23 mouse cellular contexts compared by ENCODE assay signal in the genomic region with DNA sequence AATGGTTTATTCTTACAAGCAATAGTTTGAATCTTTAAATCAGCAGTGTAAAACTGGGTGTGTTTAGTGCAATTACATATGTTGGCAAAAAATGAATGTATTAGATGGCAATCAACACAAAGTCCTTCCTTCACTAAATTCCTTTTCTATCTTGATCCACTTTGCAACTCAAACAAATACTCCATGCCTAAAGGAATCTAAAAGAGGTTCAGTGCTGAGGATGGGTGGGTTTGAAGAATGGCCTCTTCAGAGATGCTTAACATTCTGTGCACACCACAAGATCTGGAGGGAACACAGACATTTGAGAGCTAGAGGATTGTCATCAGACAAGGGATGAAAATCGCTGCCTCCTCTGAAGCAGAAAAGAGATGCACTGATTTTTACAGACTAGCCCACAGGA.
"Had no signal": no experiment of that assay in that cellular context is flagged by ENCODE, and none has a peak within 500 bp of the region (broad histone marks: within the 10 kb centered on the region; RNA-seq: fewer than 3 reads in every experiment).

No protein-coding gene starts in this region.

- H3K4me1 ChIP-seq: intestine, embryonic 15.5 days; kidney, embryonic 15.5 days; limb, embryonic 12.5 days; limb, embryonic 15.5 days; midbrain, embryonic 10.5 days; midbrain, embryonic 15.5 days; neural tube, embryonic 12.5 days; neural tube, embryonic 15.5 days; stomach, embryonic 15.5 days had no signal

- H3K4me2 ChIP-seq: intestine, embryonic 15.5 days; kidney, embryonic 15.5 days; limb, embryonic 12.5 days; limb, embryonic 15.5 days; liver, embryonic 11.5 days; midbrain, embryonic 15.5 days; neural tube, embryonic 12.5 days; neural tube, embryonic 15.5 days; stomach, embryonic 15.5 days had no signal

- H3K9ac ChIP-seq: intestine, embryonic 15.5 days; kidney, embryonic 15.5 days; limb, embryonic 12.5 days; limb, embryonic 15.5 days; liver, embryonic 14.5 days; liver, postnatal 0 days; midbrain, embryonic 15.5 days; neural tube, embryonic 12.5 days; neural tube, embryonic 15.5 days; stomach, embryonic 15.5 days had no signal

- DNase-seq: kidney, adult 11 months; kidney, adult 8-10 months; kidney, postnatal 10 days; kidney, postnatal 36 days; layer of hippocampus, postnatal 36 days; left cerebral cortex, postnatal 4 days; liver, postnatal 0 days; right cerebral cortex, adult 18-20 months; right cerebral cortex, postnatal 14 days; right cerebral cortex, postnatal 4 days; thymus, postnatal 25 days had no signal

- H3K36me3 ChIP-seq: intestine, embryonic 15.5 days; kidney, embryonic 15.5 days; limb, embryonic 12.5 days; limb, embryonic 15.5 days; midbrain, embryonic 10.5 days; midbrain, embryonic 15.5 days; neural tube, embryonic 12.5 days; neural tube, embryonic 15.5 days; stomach, embryonic 15.5 days had no signal

- H3K9me3 ChIP-seq: intestine, embryonic 15.5 days; kidney, embryonic 15.5 days; limb, embryonic 12.5 days; limb, embryonic 15.5 days; midbrain, embryonic 10.5 days; midbrain, embryonic 15.5 days; neural tube, embryonic 12.5 days; neural tube, embryonic 15.5 days; stomach, embryonic 15.5 days had no signal

- H3K27ac ChIP-seq: intestine, embryonic 15.5 days; kidney, embryonic 15.5 days; limb, embryonic 12.5 days; limb, embryonic 15.5 days; liver, embryonic 14.5 days; midbrain, embryonic 10.5 days; midbrain, embryonic 15.5 days; neural tube, embryonic 12.5 days; neural tube, embryonic 15.5 days; stomach, embryonic 15.5 days had no signal

- H3K27me3 ChIP-seq: intestine, embryonic 15.5 days; kidney, embryonic 15.5 days; limb, embryonic 12.5 days; limb, embryonic 15.5 days; megakaryocyte, embryonic 14.5 days; midbrain, embryonic 15.5 days; neural tube, embryonic 12.5 days; neural tube, embryonic 15.5 days; stomach, embryonic 15.5 days had no signal

- ATAC-seq: intestine, embryonic 15.5 days; liver, postnatal 0 days; midbrain, embryonic 15.5 days had no signal

- H3K4me3 ChIP-seq: intestine, embryonic 15.5 days; kidney, embryonic 15.5 days; limb, embryonic 12.5 days; limb, embryonic 15.5 days; megakaryocyte, embryonic 14.5 days; midbrain, embryonic 10.5 days; midbrain, embryonic 15.5 days; neural tube, embryonic 12.5 days; neural tube, embryonic 15.5 days; stomach, embryonic 15.5 days had no signal
